Mouse (Mus musculus) layer of hippocampus, adult 8-10 months (tissue): Measurements from ENCODE around the gene Gm42421. TPM values are rescaled to one million over a fixed set of nuclear protein-coding genes. Genes with fewer than 3 reads are reported as not detected.
A peak's percentile ranks its signal among the peaks of the same experiment; 100 is the strongest.

Experiments
- DNase-seq, 2 experiments: peaks; one replicate each; pipeline ENCODE4 v3.0.0; 2022; ENCODE audit warnings: low spot score in 2 of 2
- total RNA-seq, 4 experiments: library from RNA; stranded (reverse); gene quantifications; 2 replicates each; pipeline ENCODE4 v1.2.4; 2022

The Gm42421 gene
- 1 to 10 TPM in 3 of 4 experiments, under 1 TPM in 1; 0.57 to 2.2 (median 1.9) TPM for total RNA-seq

- no peak for DNase-seq
These were observed at the start of gene Gm42421 for GRCm38 (mm10) chr5:143927875-143928274. Gm42421 (plus strand) TSS chr5:143928175.

GRCm38 (mm10) chr5:143885274-143885673 is 42.7 kb upstream of the Gm42421 start:
- DNase-seq: no peak

GRCm38 (mm10) chr5:143890741-143891140 is 37.2 kb upstream of the Gm42421 start:
- DNase-seq: no peak

- DNase-seq: no peak
These were observed 35.6 kb upstream of the Gm42421 start for GRCm38 (mm10) chr5:143892255-143892886.

GRCm38 (mm10) chr5:143893396-143893795 is 34.6 kb upstream of the Gm42421 start:
- no peak for DNase-seq

GRCm38 (mm10) chr5:143897635-143898330 is 30.2 kb upstream of the Gm42421 start, which contains the start of gene Ankrd61:
Ankrd61 (minus strand) TSS chr5:143897685.
- DNase-seq: no peak

GRCm38 (mm10) chr5:143902111-143902510 is 25.9 kb upstream of the Gm42421 start:
- peak in 1 of 2 experiments; percentile 40 for DNase-seq

- no peak for DNase-seq
These were observed 24.2 kb upstream of the Gm42421 start for GRCm38 (mm10) chr5:143903813-143904212.

- no peak for DNase-seq
These were observed 21.5 kb upstream of the Gm42421 start for GRCm38 (mm10) chr5:143906429-143906828.

GRCm38 (mm10) chr5:143908926-143909325 is 19.0 kb upstream of the Gm42421 start:
- DNase-seq: no peak

- peak; percentile 98 for DNase-seq
These were observed 18.3 kb upstream of the Gm42421 start, which contains the start of the genes Aimp2 and Pms2 for GRCm38 (mm10) chr5:143909417-143910400. Aimp2 (minus strand) TSS chr5:143909847. Pms2 (plus strand) TSS chr5:143909964.

GRCm38 (mm10) chr5:143916221-143916620 is 11.8 kb upstream of the Gm42421 start:
- DNase-seq: no peak

GRCm38 (mm10) chr5:143917418-143917817 is 10.6 kb upstream of the Gm42421 start:
- no peak for DNase-seq

GRCm38 (mm10) chr5:143918120-143918519 is 9.9 kb upstream of the Gm42421 start:
- no peak for DNase-seq

GRCm38 (mm10) chr5:143924781-143925452 is 3.1 kb upstream of the Gm42421 start:
- no peak for DNase-seq

GRCm38 (mm10) chr5:143929291-143929690 is 1.3 kb downstream of the Gm42421 start:
- DNase-seq: no peak

GRCm38 (mm10) chr5:143930656-143931055 is 2.7 kb downstream of the Gm42421 start:
- DNase-seq: no peak

GRCm38 (mm10) chr5:143931863-143932580 is 4.0 kb downstream of the Gm42421 start:
- no peak for DNase-seq

- DNase-seq: no peak
These were observed 4.9 kb downstream of the Gm42421 start, which contains the start of gene Rsph10b for GRCm38 (mm10) chr5:143932831-143933230. Rsph10b (plus strand) TSS chr5:143933035.

- no peak for DNase-seq
These were observed 5.4 kb downstream of the Gm42421 start for GRCm38 (mm10) chr5:143933414-143933813.
